Mouse (Mus musculus) kidney, postnatal 0 days (tissue): ENCODE data around the gene H2-DMb1. TPM values are rescaled to one million over a fixed set of nuclear protein-coding genes. Genes with fewer than 3 reads are reported as not detected.
"Not testable (repeated sequence)": the region's sequence is repeated elsewhere in the genome, so short reads cannot be mapped to it uniquely, and the experiment has no call there.

ENCODE experiments used
- ATAC-seq: fragments of 200-750 bp; cut with Nextera tagmentation; replicated peaks from 2 replicates; pipeline ENCODE4 v1.8.0; 2017; ENCODE audit warnings: low read depth, moderate number of reproducible peaks, moderate TSS enrichment, moderate library complexity; ENCODE audit not compliant: low FRiP score
- DNase-seq: peaks from one replicate; pipeline ENCODE4 v3.0.0-alpha.2; 2016; ENCODE audit warnings: low spot score
- H3K27ac ChIP-seq: fragments of 300-500 bp; sonication (generic); 2 replicates; pipeline ENCODE4 v1.5.1; 2014; ENCODE audit warnings: mild to moderate bottlenecking
- H3K27me3 ChIP-seq: fragments of 300-500 bp; sonication (generic); 2 replicates; pipeline ENCODE4 v1.6.1; 2014; ENCODE audit warnings: low read length, mixed read lengths; ENCODE audit not compliant: insufficient read depth
- H3K36me3 ChIP-seq: fragments of 300-500 bp; sonication (generic); 2 replicates; pipeline ENCODE4 v1.6.1; 2014; ENCODE audit warnings: low read length, mixed read lengths; ENCODE audit not compliant: insufficient read depth
- H3K4me1 ChIP-seq: fragments of 300-500 bp; sonication (generic); replicated peaks from 2 replicates; pipeline ENCODE4 v1.6.1; 2014; ENCODE audit warnings: antibody characterized with exemption, low read length, mixed read lengths; ENCODE audit not compliant: insufficient read depth
- H3K4me2 ChIP-seq: fragments of 300-500 bp; sonication (generic); 2 replicates; pipeline ENCODE4 v1.6.1; 2014; ENCODE audit warnings: mild to moderate bottlenecking, low read length, moderate library complexity, mixed read lengths
- H3K4me3 ChIP-seq: fragments of 300-500 bp; sonication (generic); replicated peaks from 2 replicates; pipeline ENCODE4 v1.5.1; 2014; ENCODE audit warnings: low read depth, low read length
- H3K9ac ChIP-seq: fragments of 300-500 bp; sonication (generic); 2 replicates; pipeline ENCODE4 v1.6.1; 2014; ENCODE audit warnings: low read depth, low read length
- H3K9me3 ChIP-seq: fragments of 300-500 bp; sonication (generic); replicated peaks from 2 replicates; pipeline ENCODE4 v1.6.1; 2016; ENCODE audit warnings: low read length, inconsistent platforms, mixed read lengths
- CTCF ChIP-seq: IDR thresholded peaks from 2 replicates; pipeline ENCODE4 v1.5.1; 2016; ENCODE audit warnings: antibody characterized with exemption, low read depth, mild to moderate bottlenecking, moderate library complexity
- WGBS: fragments of 180-500 bp; shearing (Covaris S2); extraction: QIAGEN DNeasy Blood & Tissue Kit; methylation state at CpG from one replicate; pipeline ENCODE4 v1.1.7; 2014; 5-methylcytosine and 5-hydroxymethylcytosine counted together
- polyA plus RNA-seq: library from polyadenylated mRNA; unstranded; fragments of >200 nt; fragmentation: Nextera tagmentation; extraction: Ambion mirVana; gene quantifications from 2 replicates; pipeline ENCODE4 v1.2.1, GENCODE M21; 2015

Gene H2-DMb1
- polyA plus RNA-seq, 1 experiment from 2014 or later = 12.9 TPM

DNA sequence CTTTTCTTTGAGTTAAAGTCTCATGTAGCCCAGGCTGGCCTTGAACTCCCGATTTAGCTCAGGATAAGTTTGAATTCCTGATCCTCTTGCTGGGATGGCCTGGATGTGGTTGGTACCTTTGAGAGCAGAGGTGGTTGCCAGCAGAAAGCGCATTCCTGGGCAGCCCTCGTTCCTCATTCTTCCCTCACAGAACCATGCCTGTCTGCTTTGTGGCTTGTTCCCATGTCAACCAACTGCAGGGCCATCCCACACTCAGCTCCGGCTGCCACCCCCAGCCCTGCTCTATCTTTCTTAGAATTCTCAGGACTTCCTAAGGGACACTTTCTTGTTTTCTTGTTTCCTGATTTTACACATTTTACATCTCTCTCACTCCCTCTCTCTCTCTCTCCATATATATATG lies 11.4 kb upstream of the H2-DMb1 start:
- DNase-seq (no peak), ATAC-seq (no peak)
- Histone ChIP-seq H3K36me3 (no peaks in the 10 kb centered on the region), H3K27ac (no peak overlapping the region), H3K4me2 (no peak overlapping the region), H3K9me3 (no peaks in the 10 kb centered on the region), H3K4me1 (0 out of 2 replicates have a peak, but pooled peaks cover 14% of the 10 kb centered on the region), H3K27me3 (no peaks in the 10 kb centered on the region), H3K4me3 (no peak overlapping the region), H3K9ac (no peak overlapping the region)
- WGBS = 58% methylated on average over 4 of the region's 4 CpGs
- no peak for TF ChIP-seq CTCF

DNA sequence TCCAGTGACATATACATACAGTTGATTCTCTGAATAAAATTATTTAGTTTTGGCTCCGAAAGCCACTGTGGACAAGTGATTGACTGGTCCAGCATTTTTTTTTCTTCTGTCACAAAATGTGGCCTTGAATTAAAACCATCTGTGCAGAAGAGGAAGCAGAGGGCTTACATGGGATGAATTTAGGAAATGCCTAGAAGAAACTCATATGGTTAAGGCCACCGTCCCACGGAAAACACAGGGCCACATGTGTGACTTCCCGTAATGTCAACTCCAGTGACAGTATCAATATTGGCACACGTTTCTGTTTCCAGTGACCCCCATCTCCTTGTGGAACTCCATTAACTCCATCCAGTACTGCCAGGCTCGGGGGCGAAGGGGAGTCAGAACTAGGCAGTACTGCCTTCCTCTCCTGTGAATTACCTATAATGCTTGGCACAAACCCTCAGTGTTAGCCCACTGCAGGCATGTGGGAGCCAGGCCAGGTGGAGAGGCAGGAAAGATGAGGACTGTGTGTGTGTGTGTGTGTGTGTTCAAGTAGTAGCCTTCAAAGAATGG lies 10.3 kb upstream of the H2-DMb1 start:
- 0 out of 2 replicates have a peak overlapping the region, but pooled peaks have one; percentile 19 for H3K27ac ChIP-seq
- WGBS = 69% methylated on average over 7 of the region's 7 CpGs
- no peak overlapping the region for H3K9ac ChIP-seq
- no peak; the same call in 1 of the 2 replicates for ATAC-seq
- H3K27me3 ChIP-seq = no peaks in the 10 kb centered on the region
- no peak for TF ChIP-seq CTCF
- peak overlapping the region; percentile 30; the same call in 1 of the 2 replicates for H3K4me2 ChIP-seq
- H3K4me1 ChIP-seq = 0 out of 2 replicates have a peak, but pooled peaks cover 14% of the 10 kb centered on the region
- H3K9me3 ChIP-seq = no peaks in the 10 kb centered on the region
- no peak for DNase-seq
- H3K36me3 ChIP-seq = no peaks in the 10 kb centered on the region
- H3K4me3 ChIP-seq = no peak overlapping the region

DNA sequence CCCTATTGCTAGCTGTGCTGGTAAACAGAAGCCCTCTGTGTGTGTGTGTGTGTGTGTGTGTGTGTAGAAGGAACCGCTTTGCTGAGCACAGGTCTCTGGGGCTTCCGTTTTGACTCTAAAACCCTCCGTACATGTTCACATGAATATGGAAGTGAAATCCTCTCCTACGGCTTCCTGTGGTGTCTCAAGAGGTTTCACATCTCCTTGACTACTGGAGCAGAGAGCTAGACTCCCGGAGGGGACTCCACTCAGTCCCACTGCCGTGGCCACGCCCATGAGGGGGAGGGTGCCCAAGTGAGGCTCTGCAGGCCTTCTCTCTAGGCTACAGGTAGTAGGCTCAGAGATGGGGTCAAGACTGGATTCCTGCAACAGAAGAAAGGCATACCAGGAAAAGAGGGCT lies 9.8 kb upstream of the H2-DMb1 start, which contains the start of gene H2-DMb2:
Gene H2-DMb2 (plus strand): TSS at position 275 of the 400 bp plus-strand sequence.
- ATAC-seq (no peak; the same call in 1 of the 2 replicates), DNase-seq (peak; percentile 54)
- Histone ChIP-seq H3K27ac (0 out of 2 replicates have a peak within 1 kb of the TSS, but pooled peaks have one; percentile 19), H3K36me3 (no peaks in the 10 kb centered on the region), H3K4me3 (no peak within 1 kb of the TSS), H3K27me3 (no peaks in the 10 kb centered on the region), H3K9ac (no peak within 1 kb of the TSS), H3K4me2 (peak within 1 kb of the TSS; percentile 30; the same call in 1 of the 2 replicates), H3K9me3 (no peaks in the 10 kb centered on the region), H3K4me1 (0 out of 2 replicates have a peak, but pooled peaks cover 14% of the 10 kb centered on the region)
- no peak for TF ChIP-seq CTCF
- WGBS = 11% methylated on average over 7 of the region's 7 CpGs

DNA sequence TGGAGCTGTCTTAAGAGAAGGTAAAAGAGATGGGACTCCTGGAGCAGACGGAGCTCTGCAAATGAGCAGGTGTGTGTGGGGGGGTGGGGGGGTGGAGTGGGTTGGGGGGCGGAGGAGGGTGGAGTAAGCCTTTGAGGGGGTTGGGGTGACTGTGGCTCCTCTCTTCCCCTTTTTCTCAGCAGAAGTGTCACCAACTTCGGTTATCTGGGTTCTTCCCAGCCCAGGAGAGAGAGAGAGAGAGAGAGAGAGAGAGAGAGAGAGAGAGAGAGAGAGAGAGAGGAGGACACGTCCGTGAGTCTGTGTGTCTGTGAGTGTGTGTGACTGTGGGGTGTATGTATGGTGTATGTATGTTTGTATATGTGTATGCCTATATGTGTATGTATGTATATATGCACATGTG lies 9.4 kb upstream of the H2-DMb1 start:
- no peak for DNase-seq
- H3K27ac ChIP-seq = no peak overlapping the region
- H3K9ac ChIP-seq = no peak overlapping the region
- H3K27me3 ChIP-seq = no peaks in the 10 kb centered on the region
- no peak overlapping the region for H3K4me3 ChIP-seq
- no peaks in the 10 kb centered on the region for H3K36me3 ChIP-seq
- ATAC-seq = no peak
- WGBS = 58% methylated on average over 5 of the region's 5 CpGs
- H3K9me3 ChIP-seq = no peaks in the 10 kb centered on the region
- 0 out of 2 replicates have a peak, but pooled peaks cover 14% of the 10 kb centered on the region for H3K4me1 ChIP-seq
- no peak for TF ChIP-seq CTCF
- 0 out of 2 replicates have a peak overlapping the region, but pooled peaks have one; percentile 30 for H3K4me2 ChIP-seq

DNA sequence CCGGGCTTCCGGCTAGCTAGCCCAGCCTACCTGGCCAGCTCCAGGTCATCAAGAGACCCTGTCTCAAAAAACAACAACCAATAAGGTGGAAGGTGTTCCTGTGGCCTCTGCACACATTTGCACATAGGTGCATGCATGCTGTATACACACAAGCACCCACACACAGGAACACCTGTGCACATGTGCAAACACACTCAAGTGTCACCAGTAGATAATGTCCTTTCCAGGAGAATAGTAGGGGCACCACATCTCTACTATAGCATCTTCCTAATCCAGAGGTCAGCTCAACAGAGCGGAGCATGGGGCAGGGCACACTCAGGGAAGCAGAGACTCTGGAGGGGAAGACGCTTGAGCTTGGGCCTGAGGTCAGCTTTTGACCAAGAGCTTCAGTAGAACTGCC lies 8.7 kb upstream of the H2-DMb1 start:
- 0 out of 2 replicates have a peak, but pooled peaks cover 11% of the 10 kb centered on the region for H3K4me1 ChIP-seq
- not testable (repeated sequence) for DNase-seq, H3K4me2 ChIP-seq, ATAC-seq, H3K4me3 ChIP-seq, H3K9ac ChIP-seq, H3K36me3 ChIP-seq, H3K9me3 ChIP-seq, H3K27ac ChIP-seq, H3K27me3 ChIP-seq
- 83% methylated on average over 4 of the region's 4 CpGs for WGBS

DNA sequence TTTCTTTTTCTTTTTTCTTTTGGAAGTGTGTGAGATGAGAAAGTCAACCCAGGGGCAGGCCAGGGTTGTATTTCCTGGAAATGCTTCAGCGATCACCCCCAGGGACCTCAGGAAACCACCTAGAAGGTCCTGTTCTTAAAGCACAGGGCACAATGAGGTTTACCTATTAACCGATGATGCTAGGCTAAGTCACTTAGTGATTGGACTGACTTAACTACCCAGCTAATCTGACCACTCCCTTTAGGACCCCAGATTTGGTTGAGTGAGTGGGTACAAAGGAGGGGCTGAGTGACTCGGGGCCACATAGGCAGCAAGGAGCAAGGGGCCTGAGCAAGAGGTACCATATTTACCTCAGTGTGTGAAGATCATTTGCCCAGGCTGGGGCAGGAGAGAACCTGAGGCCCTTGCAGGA lies 7.9 kb upstream of the H2-DMb1 start:
- H3K9me3 ChIP-seq = no peaks in the 10 kb centered on the region
- TF ChIP-seq CTCF = no peak
- 29% methylated on average over 3 of the region's 3 CpGs for WGBS
- H3K27ac ChIP-seq = no peak overlapping the region
- H3K27me3 ChIP-seq = no peaks in the 10 kb centered on the region
- 0 out of 2 replicates have a peak, but pooled peaks have one; percentile 6 for ATAC-seq
- no peaks in the 10 kb centered on the region for H3K36me3 ChIP-seq
- H3K4me3 ChIP-seq = no peak overlapping the region
- no peak overlapping the region for H3K4me2 ChIP-seq
- 0 out of 2 replicates have a peak, but pooled peaks cover 8% of the 10 kb centered on the region for H3K4me1 ChIP-seq
- no peak overlapping the region for H3K9ac ChIP-seq
- DNase-seq = no peak
